Comparison of ENCODE assay signal across 11 mouse cellular contexts in genomic region chr11:112987782-112988181, GRCm38 (mm10).
DNase-seq lines count a peak whose midpoint lies in the region; ATAC-seq and TF ChIP-seq lines count a peak whose summit lies in the region.
"Had no signal": no experiment of that assay in that cellular context is flagged by ENCODE, and none has a peak within 500 bp of the region (broad histone marks: within the 10 kb centered on the region; RNA-seq: fewer than 3 reads in every experiment).

No protein-coding gene starts in this region.

- no peak overlapping the region for H3K4me2 ChIP-seq in heart, embryonic 11.5 days
- H3K4me2 ChIP-seq in kidney, embryonic 15.5 days, result 0 out of 2 replicates have a peak overlapping the region, but pooled peaks have one; percentile 10

- H3K36me3 ChIP-seq in heart, adult 2 months (ENCODE audit: control insufficient read depth, insufficient read depth, low read length), result no peaks in the 10 kb centered on the region
- H3K36me3 ChIP-seq in heart, embryonic 11.5 days (ENCODE audit: control insufficient read depth, insufficient read depth, low read length), result no peaks in the 10 kb centered on the region
- H3K36me3 ChIP-seq in embryonic facial prominence, embryonic 10.5 days (replicated peaks), result no peaks in the 10 kb centered on the region
- H3K36me3 ChIP-seq in kidney, embryonic 15.5 days, result no peaks in the 10 kb centered on the region

- 0 out of 2 replicates have a peak, but pooled peaks have one; percentile 15 for TF ChIP-seq EP300 in heart, adult 2 months (IDR thresholded peaks at IDR 0.05; ENCODE audit: insufficient read depth, low read depth, low read length)

- peaks cover 5% of the 10 kb centered on the region for H3K4me1 ChIP-seq in heart, adult 2 months (ENCODE audit: control insufficient read depth, insufficient read depth, low read length)
- 0 out of 2 replicates have a peak, but pooled peaks cover 2% of the 10 kb centered on the region for H3K4me1 ChIP-seq in heart, embryonic 11.5 days (ENCODE audit: control insufficient read depth, insufficient read depth, low read length)
- peaks cover 72% of the 10 kb centered on the region for H3K4me1 ChIP-seq in embryonic facial prominence, embryonic 10.5 days
- H3K4me1 ChIP-seq in kidney, embryonic 15.5 days, result peaks cover 60% of the 10 kb centered on the region

- no peak for TF ChIP-seq CTCF in heart, adult 2 months (IDR thresholded peaks at IDR 0.05)

- intact Hi-C loops in heart, adult 2 months (cut with DNase I), result no loop called here
- intact Hi-C loops in left cerebral cortex, postnatal 4 days (cut with DNase I), result no loop called here

- H3K79me2 ChIP-seq in heart, adult 2 months (replicated peaks; ENCODE audit: control insufficient read depth, insufficient read depth, low read length), result no peaks in the 10 kb centered on the region

- no peaks in the 10 kb centered on the region for H3K27me3 ChIP-seq in heart, adult 2 months (ENCODE audit: control insufficient read depth, insufficient read depth, low read length)
- H3K27me3 ChIP-seq in heart, embryonic 11.5 days (ENCODE audit: control insufficient read depth, insufficient read depth, low read length), result peaks cover 4% of the 10 kb centered on the region; the same call in 1 of the 2 replicates
- H3K27me3 ChIP-seq in embryonic facial prominence, embryonic 10.5 days (replicated peaks; ENCODE audit: low read depth, poor library complexity, severe bottlenecking), result peaks cover 8% of the 10 kb centered on the region; the same call in 1 of the 2 replicates
- H3K27me3 ChIP-seq in kidney, embryonic 15.5 days, result peaks cover 5% of the 10 kb centered on the region; the same call in 1 of the 2 replicates

- H3K4me3 ChIP-seq in heart, adult 2 months, result no peak overlapping the region
- H3K4me3 ChIP-seq in heart, embryonic 11.5 days (ENCODE audit: low read depth, low read length), result no peak overlapping the region
- H3K4me3 ChIP-seq in embryonic facial prominence, embryonic 10.5 days, result no peak overlapping the region
- no peak overlapping the region for H3K4me3 ChIP-seq in kidney, embryonic 15.5 days (replicated peaks)

- peak in 1 of 2 experiments; percentile 36 for DNase-seq in heart, adult 2 months
- no peak for DNase-seq in embryonic facial prominence, embryonic 10.5 days (ENCODE audit: low spot score)
- peak; percentile 53 for DNase-seq in lung, postnatal 10 days
- DNase-seq in cerebellum, adult 11 months, result no peak
- DNase-seq in B cell, adult 2 months, result no peak
- no peak for DNase-seq in left cerebral cortex, postnatal 4 days
- DNase-seq: cerebellum, adult 8-10 months had no signal

- H3K9ac ChIP-seq in heart, adult 2 months (ENCODE audit: low read depth, low read length), result no peak overlapping the region
- H3K9ac ChIP-seq in heart, embryonic 11.5 days (ENCODE audit: low read depth, low read length), result no peak overlapping the region
- H3K9ac ChIP-seq in kidney, embryonic 15.5 days, result no peak overlapping the region

- H3K9me3 ChIP-seq in heart, embryonic 11.5 days (replicated peaks; ENCODE audit: control insufficient read depth, low read length), result no peaks in the 10 kb centered on the region
- H3K9me3 ChIP-seq in embryonic facial prominence, embryonic 10.5 days, result no peaks in the 10 kb centered on the region
- H3K9me3 ChIP-seq in kidney, embryonic 15.5 days (replicated peaks), result no peaks in the 10 kb centered on the region

- H3K27ac ChIP-seq in heart, adult 2 months, result no peak overlapping the region
- no peak overlapping the region for H3K27ac ChIP-seq in heart, embryonic 11.5 days (ENCODE audit: low read depth, low read length)
- peak overlapping the region; percentile 76 for H3K27ac ChIP-seq in embryonic facial prominence, embryonic 10.5 days (replicated peaks)
- H3K27ac ChIP-seq in kidney, embryonic 15.5 days, result peak overlapping the region; percentile 91
- H3K27ac ChIP-seq: macrophage had no signal

- no peak for TF ChIP-seq POLR2A in heart, adult 2 months (IDR thresholded peaks at IDR 0.05; ENCODE audit: insufficient read depth, low read depth, low read length)

- 42% methylated on average over 7 of the region's 7 CpGs for WGBS in heart, adult 2 months
- 69% methylated on average over 7 of the region's 7 CpGs for WGBS in heart, embryonic 11.5 days (ENCODE audit: insufficient replicate concordance)
- 82% methylated on average over 7 of the region's 7 CpGs for WGBS in embryonic facial prominence, embryonic 10.5 days
- 57% methylated on average over 7 of the region's 7 CpGs for WGBS in kidney, embryonic 15.5 days

- ATAC-seq in heart, embryonic 11.5 days (replicated peaks; ENCODE audit: insufficient number of reproducible peaks, low FRiP score, low TSS enrichment), result no peak
- ATAC-seq in kidney, embryonic 15.5 days (replicated peaks; ENCODE audit: low FRiP score), result peak; percentile 40
- ATAC-seq: inflammation-experienced regulatory T-cells, adult 6 months had no signal

Comparison
In these comparisons a context has a peak if more than half of its experiments do, and no peak if none do; other contexts are left out.
1. H3K27ac ChIP-seq: peak in embryonic facial prominence, embryonic 10.5 days (single experiment) and kidney, embryonic 15.5 days (single experiment); none in heart, adult 2 months (single experiment) and heart, embryonic 11.5 days (single experiment).